Mouse (Mus musculus) kidney, embryonic 14.5 days (tissue): ENCODE data around the gene 4921517D22Rik. TPM values are rescaled to one million over a fixed set of nuclear protein-coding genes. Genes with fewer than 3 reads are reported as not detected.
A peak's percentile ranks its signal among the peaks of the same experiment; 100 is the strongest.
"Not testable (repeated sequence)": the region's sequence is repeated elsewhere in the genome, so short reads cannot be mapped to it uniquely, and the experiment has no call there.

Experiments
- ATAC-seq: fragments of 200-750 bp; cut with Nextera tagmentation; 2 replicates; pipeline ENCODE4 v1.8.0; 2017; ENCODE audit warnings: moderate number of reproducible peaks, mild to moderate bottlenecking, moderate TSS enrichment, moderate library complexity; ENCODE audit not compliant: low FRiP score, low TSS enrichment
- H3K27ac ChIP-seq: fragments of 300-500 bp; sonication (generic); 2 replicates; pipeline ENCODE4 v1.5.1; 2014; ENCODE audit warnings: low read depth, mild to moderate bottlenecking, low read length, moderate library complexity, mixed read lengths
- H3K27me3 ChIP-seq: fragments of 300-500 bp; sonication (generic); 2 replicates; pipeline ENCODE4 v1.6.1; 2014; ENCODE audit warnings: mild to moderate bottlenecking, low read length; ENCODE audit not compliant: control insufficient read depth, insufficient read depth
- H3K36me3 ChIP-seq: fragments of 300-500 bp; sonication (generic); 2 replicates; pipeline ENCODE4 v1.6.1; 2014; ENCODE audit warnings: low read length, mixed read lengths; ENCODE audit not compliant: control insufficient read depth, insufficient read depth
- H3K4me1 ChIP-seq: fragments of 300-500 bp; sonication (generic); 2 replicates; pipeline ENCODE4 v1.6.1; 2014; ENCODE audit warnings: low read length, mixed read lengths; ENCODE audit not compliant: control insufficient read depth, insufficient read depth
- H3K4me2 ChIP-seq: fragments of 300-500 bp; sonication (generic); replicated peaks from 2 replicates; pipeline ENCODE4 v1.6.1; 2014; ENCODE audit warnings: low read depth, mild to moderate bottlenecking, low read length
- H3K4me3 ChIP-seq: fragments of 300-500 bp; sonication (generic); 2 replicates; pipeline ENCODE4 v1.5.1; 2014; ENCODE audit warnings: mild to moderate bottlenecking, low read length
- H3K9ac ChIP-seq: fragments of 300-500 bp; sonication (generic); 2 replicates; pipeline ENCODE4 v1.6.1; 2014; ENCODE audit warnings: low read depth, mild to moderate bottlenecking, low read length, moderate library complexity
- H3K9me3 ChIP-seq: fragments of 300-500 bp; sonication (generic); 2 replicates; pipeline ENCODE4 v1.6.1; 2016; ENCODE audit warnings: low read length; ENCODE audit not compliant: control insufficient read depth
- WGBS: fragments of 180-500 bp; shearing (Covaris S2); extraction: QIAGEN DNeasy Blood & Tissue Kit; methylation state at CpG from one replicate; pipeline ENCODE4 v1.1.7; 2014; 5-methylcytosine and 5-hydroxymethylcytosine counted together
- polyA plus RNA-seq: library from polyadenylated mRNA; unstranded; fragments of >200 nt; fragmentation: Nextera tagmentation; extraction: Ambion mirVana; gene quantifications from 2 replicates; pipeline ENCODE4 v1.2.1, GENCODE M21; 2014

Gene 4921517D22Rik
- polyA plus RNA-seq: not detected in 2 replicates

GRCm38 (mm10) chr13:59694008-59694407 lies at the start of gene 4921517D22Rik:
4921517D22Rik (minus strand) TSS chr13:59694108.
- 90% methylated on average over 3 of the region's 3 CpGs for WGBS
- H3K4me3 ChIP-seq: no peak within 1 kb of the TSS
- H3K9me3 ChIP-seq: no peaks in the 10 kb centered on the region
- no peaks in the 10 kb centered on the region for H3K36me3 ChIP-seq
- H3K27ac ChIP-seq: no peak within 1 kb of the TSS
- ATAC-seq: no peak
- no peaks in the 10 kb centered on the region for H3K27me3 ChIP-seq
- no peak within 1 kb of the TSS for H3K4me2 ChIP-seq
- H3K9ac ChIP-seq: no peak within 1 kb of the TSS
- H3K4me1 ChIP-seq: no peaks in the 10 kb centered on the region

- Histone ChIP-seq H3K4me1 (no peaks in the 10 kb centered on the region), H3K9ac (no peak overlapping the region), H3K27me3 (no peaks in the 10 kb centered on the region), H3K4me3 (no peak overlapping the region), H3K9me3 (no peaks in the 10 kb centered on the region), H3K4me2 (no peak overlapping the region), H3K27ac (no peak overlapping the region), H3K36me3 (no peaks in the 10 kb centered on the region)
- ATAC-seq: no peak
- 83% methylated on average over 10 of the region's 10 CpGs for WGBS
These were observed 47.8 kb upstream of the 4921517D22Rik start for GRCm38 (mm10) chr13:59741697-59742096.

- WGBS: 85% methylated on average over 11 of the region's 11 CpGs
- Histone ChIP-seq H3K9me3 (no peaks in the 10 kb centered on the region), H3K27me3 (no peaks in the 10 kb centered on the region), H3K36me3 (no peaks in the 10 kb centered on the region), H3K27ac (no peak overlapping the region), H3K4me3 (no peak overlapping the region), H3K4me1 (no peaks in the 10 kb centered on the region), H3K4me2 (no peak overlapping the region), H3K9ac (no peak overlapping the region)
- ATAC-seq: no peak
These were observed 47.2 kb upstream of the 4921517D22Rik start for GRCm38 (mm10) chr13:59741096-59741495.

- no peaks in the 10 kb centered on the region for H3K36me3 ChIP-seq
- no peak overlapping the region for H3K4me2 ChIP-seq
- 90% methylated on average over 4 of the region's 4 CpGs for WGBS
- H3K27ac ChIP-seq: no peak overlapping the region
- no peak for ATAC-seq
- H3K9ac ChIP-seq: no peak overlapping the region
- no peak overlapping the region for H3K4me3 ChIP-seq
- no peaks in the 10 kb centered on the region for H3K4me1 ChIP-seq
- no peaks in the 10 kb centered on the region for H3K9me3 ChIP-seq
- no peaks in the 10 kb centered on the region for H3K27me3 ChIP-seq
These were observed 45.5 kb upstream of the 4921517D22Rik start for GRCm38 (mm10) chr13:59739397-59739796.

GRCm38 (mm10) chr13:59738455-59738854 lies 44.5 kb upstream of the 4921517D22Rik start:
- no peak for ATAC-seq
- Histone ChIP-seq H3K4me3 (no peak overlapping the region), H3K9me3 (no peaks in the 10 kb centered on the region), H3K9ac (no peak overlapping the region), H3K27me3 (no peaks in the 10 kb centered on the region), H3K4me1 (no peaks in the 10 kb centered on the region), H3K27ac (no peak overlapping the region), H3K36me3 (no peaks in the 10 kb centered on the region), H3K4me2 (no peak overlapping the region)
- 79% methylated on average over 2 of the region's 2 CpGs for WGBS

- H3K9me3 ChIP-seq: no peaks in the 10 kb centered on the region
- no peak overlapping the region for H3K9ac ChIP-seq
- H3K27ac ChIP-seq: no peak overlapping the region
- H3K4me2 ChIP-seq: no peak overlapping the region
- no peak overlapping the region for H3K4me3 ChIP-seq
- no peaks in the 10 kb centered on the region for H3K4me1 ChIP-seq
- H3K27me3 ChIP-seq: no peaks in the 10 kb centered on the region
- H3K36me3 ChIP-seq: no peaks in the 10 kb centered on the region
- WGBS: 28% methylated on average over 3 of the region's 3 CpGs
- 0 out of 2 replicates have a peak, but pooled peaks have one; percentile 37 for ATAC-seq
These were observed 41.3 kb upstream of the 4921517D22Rik start for GRCm38 (mm10) chr13:59735190-59735589.

GRCm38 (mm10) chr13:59734347-59734746 lies 40.4 kb upstream of the 4921517D22Rik start:
- not testable (repeated sequence) for ATAC-seq, H3K27ac ChIP-seq, H3K27me3 ChIP-seq, H3K36me3 ChIP-seq, H3K9me3 ChIP-seq, H3K9ac ChIP-seq, H3K4me1 ChIP-seq, H3K4me2 ChIP-seq, H3K4me3 ChIP-seq
- WGBS: 27% methylated on average over 6 of the region's 6 CpGs

GRCm38 (mm10) chr13:59733936-59734335 lies 40.0 kb upstream of the 4921517D22Rik start:
- Histone ChIP-seq H3K27me3 (no peaks in the 10 kb centered on the region), H3K4me2 (no peak overlapping the region), H3K9ac (no peak overlapping the region), H3K4me3 (no peak overlapping the region), H3K9me3 (no peaks in the 10 kb centered on the region), H3K36me3 (no peaks in the 10 kb centered on the region), H3K4me1 (no peaks in the 10 kb centered on the region), H3K27ac (no peak overlapping the region)
- 82% methylated on average over 2 of the region's 4 CpGs for WGBS
- no peak for ATAC-seq

GRCm38 (mm10) chr13:59731652-59732051 lies 37.7 kb upstream of the 4921517D22Rik start, which contains the start of gene Spata31d1d:
Spata31d1d (minus strand) TSS chr13:59731752.
- Histone ChIP-seq H3K36me3 (no peaks in the 10 kb centered on the region), H3K9ac (no peak within 1 kb of the TSS), H3K4me1 (no peaks in the 10 kb centered on the region), H3K9me3 (no peaks in the 10 kb centered on the region), H3K4me3 (no peak within 1 kb of the TSS), H3K27ac (no peak within 1 kb of the TSS), H3K4me2 (no peak within 1 kb of the TSS), H3K27me3 (no peaks in the 10 kb centered on the region)
- 45% methylated on average over 7 of the region's 7 CpGs for WGBS
- ATAC-seq: no peak
